Mouse (Mus musculus): ENCODE results near the gene Tnnt1. TPM values are rescaled to one million over a fixed set of nuclear protein-coding genes. Genes with fewer than 3 reads are reported as not detected.

The Tnnt1 gene
- total RNA-seq, 2 experiments from 2014 or later = 2.0 to 3.1 TPM

DNA sequence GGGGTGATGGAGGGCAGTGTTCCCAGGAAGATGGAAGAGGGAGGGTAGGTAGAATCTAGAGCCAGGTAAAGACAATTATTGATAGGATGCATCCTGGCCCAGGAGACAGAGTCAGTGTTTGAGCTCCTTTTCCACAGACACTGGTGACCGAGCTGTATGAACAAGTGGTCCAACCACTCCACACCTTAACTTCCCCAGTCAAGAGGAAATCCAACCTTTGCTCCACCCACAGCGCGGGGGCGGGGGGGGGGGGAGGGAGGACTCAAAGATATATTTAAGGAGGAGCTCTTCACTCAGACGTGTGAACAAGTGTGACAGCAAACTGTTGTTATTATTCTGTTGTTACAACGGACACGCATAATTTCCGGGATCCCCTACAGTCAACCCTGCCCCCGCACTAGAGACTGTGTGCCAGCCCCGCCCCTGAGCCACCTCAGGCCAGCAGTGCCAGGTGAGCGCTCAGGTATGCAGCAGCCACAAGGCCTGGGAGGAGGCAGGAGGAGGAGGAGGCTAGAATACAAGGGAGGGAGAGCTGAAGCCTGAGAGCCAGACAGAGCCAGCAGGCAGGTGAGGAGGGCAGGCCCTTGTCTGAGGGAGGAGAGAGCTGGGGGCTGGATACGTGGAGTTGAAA, 51.9 kb downstream of the Tnnt1 start:
- DNase-seq (ENCODE audit: extremely low spot score in 1 of 2, low spot score in 2 of 2) = no peak
- intact Hi-C loops (cut with DNase I) = no loop called here

DNA sequence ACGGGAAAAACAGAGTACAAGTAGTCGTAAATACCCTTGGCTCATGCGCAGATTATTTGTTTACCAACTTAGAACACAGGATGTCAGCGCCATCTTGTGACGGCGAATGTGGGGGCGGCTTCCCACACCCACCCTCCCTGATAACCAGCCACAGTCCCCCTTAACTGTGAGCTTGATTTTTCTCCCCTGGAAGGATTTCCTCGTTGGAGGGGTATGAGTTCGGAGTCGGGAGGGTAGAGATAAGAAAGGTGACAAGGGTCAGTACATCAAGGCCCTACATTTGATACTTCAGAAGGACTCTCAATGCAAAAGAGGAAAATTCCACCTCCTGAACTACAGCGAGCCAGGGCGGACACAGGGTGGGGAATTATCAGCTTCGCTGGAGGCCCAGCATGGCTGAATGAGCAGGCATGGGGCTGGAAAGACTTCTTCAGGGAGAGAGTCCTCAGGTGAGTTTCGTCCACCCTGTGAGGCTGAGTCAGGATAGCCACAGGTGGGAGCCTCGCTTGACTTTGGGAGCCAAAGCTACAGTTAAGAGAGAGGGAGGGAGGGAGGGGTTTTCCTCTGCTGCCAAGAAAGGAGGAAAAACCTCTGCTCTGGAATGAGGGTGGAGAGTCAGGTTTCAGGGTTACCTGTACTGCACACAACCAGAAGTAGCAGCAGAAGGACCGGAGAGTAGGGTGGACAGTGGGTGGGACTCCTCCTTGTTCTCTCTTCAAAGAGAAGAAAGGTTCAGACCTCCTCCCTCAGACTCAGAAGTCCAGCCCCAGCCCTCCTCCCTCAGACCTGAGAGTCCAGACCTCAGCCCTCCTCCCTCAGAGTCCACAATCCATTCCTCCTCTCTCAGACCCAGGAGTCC, 55.4 kb downstream of the Tnnt1 start, which contains the start of gene Eps8l1:
TSS of gene Eps8l1 (plus strand) at position 99 of the 859 bp plus-strand sequence.
- intact Hi-C loops (cut with DNase I) = no loop called here

More for the DNA sequence above, 55.4 kb downstream of the Tnnt1 start, which contains the start of gene Eps8l1:
- no peak for DNase-seq (ENCODE audit: extremely low spot score in 1 of 2, low spot score in 2 of 2)

Other genes starting within 250 kb of the Tnnt1 start
- gene Ncr1, start 178.7 kb downstream of the Tnnt1 start, total RNA-seq (2021) = not detected
- gene Gp6, start 118.6 kb downstream of the Tnnt1 start, total RNA-seq (2021) = not detected
- 10 to 100 TPM; 37.7 to 38.9 TPM for gene Rdh13, start 70.7 kb downstream of the Tnnt1 start, total RNA-seq (2021)
- gene Eps8l1, start 55.7 kb downstream of the Tnnt1 start, total RNA-seq (2021) = 1 to 10 TPM; 3.0 to 4.5 TPM
- gene Ppp1r12c, start 14.7 kb downstream of the Tnnt1 start, total RNA-seq (2021) = 100 to 1,000 TPM; 114 to 123 TPM
- not detected for gene Tnni3, start 7.8 kb upstream of the Tnnt1 start, total RNA-seq (2021)
- gene Dnaaf3, start 16.1 kb upstream of the Tnnt1 start, total RNA-seq (2021) = under 1 TPM; 0.51 to 0.69 TPM
- 100 to 1,000 TPM; 251 to 253 TPM for gene Syt5, start 31.2 kb upstream of the Tnnt1 start, total RNA-seq (2021)
- 1 to 10 TPM; 1.0 to 1.6 TPM for gene Ptprh, start 87.7 kb upstream of the Tnnt1 start, total RNA-seq (2021)
- gene Tmem86b, start 115.0 kb upstream of the Tnnt1 start, total RNA-seq (2021) = 10 to 100 TPM; 11.8 to 12.2 TPM
- gene Ppp6r1, start 142.6 kb upstream of the Tnnt1 start, total RNA-seq (2021) = 100 to 1,000 TPM; 107 to 111 TPM
- 100 to 1,000 TPM; 111 to 114 TPM for gene Hspbp1, start 168.7 kb upstream of the Tnnt1 start, total RNA-seq (2021)
- gene Brsk1, start 174.2 kb upstream of the Tnnt1 start, total RNA-seq (2021) = 100 to 1,000 TPM; 312 to 319 TPM
- gene Tmem150b, start 208.9 kb upstream of the Tnnt1 start, total RNA-seq (2021) = not detected
- gene Kmt5c, start 223.7 kb upstream of the Tnnt1 start, total RNA-seq (2021) = 10 to 100 TPM; 39.5 to 42.0 TPM
- gene Cox6b2, start 236.7 kb upstream of the Tnnt1 start, total RNA-seq (2021) = 1 to 10 TPM; 6.9 to 8.7 TPM